Mouse (Mus musculus) CD4-positive naive resting alpha-beta T cell, adult 76 days (primary cell): Measurements from ENCODE around the gene Vmn2r108. TPM values are rescaled to one million over a fixed set of nuclear protein-coding genes. Genes with fewer than 3 reads are reported as not detected.

Experiments
- total RNA-seq: library from RNA; stranded (reverse); gene quantifications from one replicate; pipeline ENCODE4 v1.2.4, GENCODE M21; 2023

Gene Vmn2r108
- not detected for total RNA-seq

DNA sequence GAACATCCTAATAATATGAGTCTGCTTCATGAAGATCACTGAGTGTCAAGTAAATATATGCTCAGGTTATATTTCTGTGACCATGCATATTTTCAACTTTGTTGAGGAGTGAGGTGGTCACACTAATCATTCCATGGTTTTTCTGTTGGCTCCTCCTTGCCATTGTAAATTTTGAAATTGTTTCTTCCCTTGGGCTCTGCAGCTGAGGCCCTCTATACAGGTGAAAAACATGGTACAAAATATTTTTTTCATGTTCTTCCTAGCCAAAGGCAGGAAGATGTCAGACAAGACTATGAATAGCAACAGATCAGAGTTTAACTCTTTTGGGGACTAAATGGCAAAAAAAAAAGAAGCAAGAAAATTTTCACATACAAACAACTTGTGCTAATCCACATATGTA, at the start of gene Vmn2r108:
Gene Vmn2r108, minus strand, starts transcription at position 101 of the 400 bp plus-strand sequence.

DNA sequence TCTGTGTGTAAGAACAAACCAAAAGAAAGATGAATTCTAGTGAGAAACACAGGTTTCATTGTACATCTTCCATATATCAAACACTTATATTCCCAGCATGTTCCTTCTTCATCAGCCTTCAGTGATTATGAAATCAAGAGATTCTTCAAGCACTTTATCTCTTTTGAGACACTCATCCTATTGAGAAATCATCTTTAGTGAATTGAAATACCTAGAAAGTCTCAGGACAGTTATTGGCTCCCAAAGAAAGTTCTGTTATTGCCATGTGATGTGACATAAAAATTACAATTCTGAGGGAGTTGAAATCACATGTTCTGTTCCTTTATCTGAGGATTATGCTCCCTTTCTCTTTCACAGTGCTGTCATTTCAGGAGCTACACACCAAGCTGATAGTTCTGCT, 16.7 kb upstream of the Vmn2r108 start, which contains the start of gene Vmn1r225:
Gene Vmn1r225, plus strand, starts transcription at position 301 of the 400 bp plus-strand sequence.

DNA sequence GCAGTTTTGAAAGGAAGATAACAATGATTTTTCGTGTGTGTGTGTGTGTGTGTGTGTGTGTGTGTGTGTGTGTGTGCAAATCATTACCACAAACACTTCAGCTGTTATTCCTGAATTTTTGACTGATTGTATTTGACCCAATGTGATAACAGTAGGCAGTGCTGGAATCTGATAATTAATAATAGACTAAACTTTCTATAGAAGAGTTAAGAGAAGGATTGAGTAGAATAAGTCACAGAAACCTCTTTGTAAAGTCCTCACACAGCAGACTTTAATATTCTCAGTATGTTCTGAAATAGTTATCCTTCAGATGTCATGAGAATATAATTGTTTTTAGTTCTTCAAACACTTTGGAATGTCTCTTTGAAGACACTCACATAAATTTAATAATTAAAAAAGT, 67.3 kb downstream of the Vmn2r108 start, which contains the start of gene Vmn1r224:
Gene Vmn1r224, plus strand, starts transcription at position 301 of the 400 bp plus-strand sequence.

Other genes with a start within 250 kb of the Vmn2r108 start
- gene Vmn2r105, start 246.3 kb downstream of the Vmn2r108 start, total RNA-seq: not detected
- not detected for gene Vmn2r106, start 195.8 kb downstream of the Vmn2r108 start, total RNA-seq
- not detected for gene Vmn2r107, start 136.1 kb downstream of the Vmn2r108 start, total RNA-seq
- not detected for gene Vmn1r224, start 67.2 kb downstream of the Vmn2r108 start, total RNA-seq
- not detected for gene Vmn1r225, start 16.8 kb upstream of the Vmn2r108 start, total RNA-seq
- not detected for gene Vmn2r109, start 83.4 kb upstream of the Vmn2r108 start, total RNA-seq
- gene Vmn2r110, start 115.1 kb upstream of the Vmn2r108 start, total RNA-seq: not detected
- not detected for gene Fpr-rs3, start 143.5 kb upstream of the Vmn2r108 start, total RNA-seq
- gene Vmn1r226, start 201.5 kb upstream of the Vmn2r108 start, total RNA-seq: not detected
- gene Vmn1r227, start 248.5 kb upstream of the Vmn2r108 start, total RNA-seq: not detected